Mouse (Mus musculus) heart, postnatal 0 days (tissue): Measurements from ENCODE around the gene Edem2.

ENCODE experiments used
- CTCF ChIP-seq: IDR thresholded peaks from 2 replicates; pipeline ENCODE4 v1.5.1; 2016; ENCODE audit warnings: antibody characterized with exemption, control low read depth, low read depth
- EP300 ChIP-seq: IDR thresholded peaks from 2 replicates; pipeline ENCODE4 v1.6.1; 2016; ENCODE audit warnings: antibody characterized with exemption, low read depth

- TF ChIP-seq EP300: no peak
- no peak for TF ChIP-seq CTCF
These were observed 533 bp downstream of the Edem2 start for GRCm38 (mm10) chr2:155728742-155729141.
